Comparison of ENCODE assay signal across 14 mouse cellular contexts in the genomic region with DNA sequence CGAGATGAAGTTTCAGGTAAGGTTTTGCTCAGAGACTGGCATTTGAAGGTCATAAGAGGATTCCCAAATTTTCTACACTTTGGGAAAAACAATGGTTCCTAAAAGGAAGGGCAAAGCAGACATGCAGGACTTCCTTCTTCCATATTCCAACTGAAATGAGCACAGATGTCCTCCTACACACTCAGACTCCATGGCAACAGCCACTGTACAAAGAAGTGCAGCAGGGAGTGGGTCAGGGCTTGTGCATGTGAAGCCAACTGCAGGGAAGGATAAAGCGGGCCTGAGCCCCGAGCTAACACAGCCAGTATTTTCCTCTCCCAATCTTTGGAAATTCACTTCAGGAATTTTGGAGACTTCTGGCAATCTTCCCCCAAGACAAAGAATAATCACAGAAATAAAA.
A peak's percentile ranks its signal among the peaks of the same experiment; 100 is the strongest.
DNase-seq lines count a peak whose midpoint lies in the region; ATAC-seq and TF ChIP-seq lines count a peak whose summit lies in the region.
"Had no signal": no experiment of that assay in that cellular context is flagged by ENCODE, and none has a peak within 500 bp of the region (broad histone marks: within the 10 kb centered on the region; RNA-seq: fewer than 3 reads in every experiment).

No protein-coding gene starts in this region.

- peak; percentile 64 for DNase-seq in layer of hippocampus, adult 11-12 months (ENCODE audit: low spot score)
- no peak for DNase-seq in layer of hippocampus, postnatal 25 days (ENCODE audit: extremely low spot score in 1 of 2, low spot score in 1 of 2)
- DNase-seq in left cerebral cortex, postnatal 4 days, result peak; percentile 11
- no peak for DNase-seq in cerebellum, adult 9-11 months
- DNase-seq in cerebellum, adult 11-12 months, result no peak
- DNase-seq: cerebellum, postnatal 25 days; thymus, postnatal 36 days had no signal

- H3K9ac ChIP-seq in forebrain, embryonic 15.5 days (replicated peaks), result no peak overlapping the region
- H3K9ac ChIP-seq in forebrain, embryonic 13.5 days, result no peak overlapping the region
- H3K9ac ChIP-seq: embryonic facial prominence, embryonic 13.5 days; heart, embryonic 13.5 days had no signal

- no peaks in the 10 kb centered on the region for H3K27me3 ChIP-seq in forebrain, embryonic 15.5 days
- H3K27me3 ChIP-seq in forebrain, embryonic 13.5 days, result no peaks in the 10 kb centered on the region
- H3K27me3 ChIP-seq: embryonic facial prominence, embryonic 13.5 days; heart, embryonic 13.5 days had no signal

- H3K4me2 ChIP-seq in forebrain, embryonic 15.5 days (replicated peaks), result no peak overlapping the region
- no peak overlapping the region for H3K4me2 ChIP-seq in forebrain, embryonic 13.5 days
- H3K4me2 ChIP-seq: embryonic facial prominence, embryonic 13.5 days; heart, embryonic 13.5 days had no signal

- 77% methylated on average over 3 of the region's 3 CpGs for WGBS in forebrain, embryonic 15.5 days
- 84% methylated on average over 3 of the region's 3 CpGs for WGBS in forebrain, embryonic 13.5 days

- TF ChIP-seq CTCF in cortical plate, adult 2 months (IDR thresholded peaks at IDR 0.05; ENCODE audit: extremely low read depth, insufficient read depth, low read length), result no peak

- 0 out of 2 replicates have a peak, but pooled peaks cover 2% of the 10 kb centered on the region for H3K36me3 ChIP-seq in forebrain, embryonic 15.5 days
- H3K36me3 ChIP-seq in forebrain, embryonic 13.5 days (ENCODE audit: poor library complexity, severe bottlenecking), result no peaks in the 10 kb centered on the region; the same call in 1 of the 2 replicates

- H3K4me3 ChIP-seq in forebrain, embryonic 15.5 days, result no peak overlapping the region
- no peak overlapping the region for H3K4me3 ChIP-seq in forebrain, embryonic 13.5 days
- H3K4me3 ChIP-seq in cortical plate, adult 2 months (ENCODE audit: insufficient read depth, low read length), result no peak overlapping the region
- H3K4me3 ChIP-seq: embryonic facial prominence, embryonic 13.5 days; heart, embryonic 13.5 days had no signal

- H3K4me1 ChIP-seq in forebrain, embryonic 15.5 days, result peaks cover 21% of the 10 kb centered on the region
- H3K4me1 ChIP-seq in forebrain, embryonic 13.5 days, result peaks cover 13% of the 10 kb centered on the region
- peaks cover 11% of the 10 kb centered on the region for H3K4me1 ChIP-seq in cortical plate, adult 2 months (ENCODE audit: control insufficient read depth, insufficient read depth, low read length)
- H3K4me1 ChIP-seq: embryonic facial prominence, embryonic 13.5 days had no signal

- H3K27ac ChIP-seq in forebrain, embryonic 15.5 days (replicated peaks), result peak overlapping the region; percentile 8; the same call in 1 of the 2 replicates
- no peak overlapping the region for H3K27ac ChIP-seq in forebrain, embryonic 13.5 days
- peak overlapping the region; percentile 35; the same call in 1 of the 2 replicates for H3K27ac ChIP-seq in cortical plate, adult 2 months (ENCODE audit: insufficient read depth, low read length)
- H3K27ac ChIP-seq: embryonic facial prominence, embryonic 13.5 days; heart, embryonic 13.5 days had no signal

- TF ChIP-seq POLR2A in cortical plate, adult 2 months (IDR thresholded peaks at IDR 0.05; ENCODE audit: extremely low read depth, insufficient read depth, low read length), result no peak

- H3K9me3 ChIP-seq in forebrain, embryonic 15.5 days, result no peaks in the 10 kb centered on the region
- no peaks in the 10 kb centered on the region for H3K9me3 ChIP-seq in forebrain, embryonic 13.5 days (replicated peaks)
- H3K9me3 ChIP-seq: embryonic facial prominence, embryonic 13.5 days; heart, embryonic 13.5 days had no signal

- intact Hi-C loops in left cerebral cortex, postnatal 4 days (cut with DNase I), result no loop called here

- no peak for ATAC-seq in forebrain, embryonic 15.5 days (replicated peaks)
- no peak for ATAC-seq in forebrain, embryonic 13.5 days
- ATAC-seq: intestine, embryonic 16.5 days; lung, postnatal 0 days had no signal

Comparison
In these comparisons a context has a peak if more than half of its experiments do, and no peak if none do; other contexts are left out.
1. DNase-seq: peak in layer of hippocampus, adult 11-12 months (single experiment) and left cerebral cortex, postnatal 4 days (single experiment); none in layer of hippocampus, postnatal 25 days (0 of 2), cerebellum, adult 9-11 months (single experiment) and cerebellum, adult 11-12 months (single experiment).